In the genomic region with DNA sequence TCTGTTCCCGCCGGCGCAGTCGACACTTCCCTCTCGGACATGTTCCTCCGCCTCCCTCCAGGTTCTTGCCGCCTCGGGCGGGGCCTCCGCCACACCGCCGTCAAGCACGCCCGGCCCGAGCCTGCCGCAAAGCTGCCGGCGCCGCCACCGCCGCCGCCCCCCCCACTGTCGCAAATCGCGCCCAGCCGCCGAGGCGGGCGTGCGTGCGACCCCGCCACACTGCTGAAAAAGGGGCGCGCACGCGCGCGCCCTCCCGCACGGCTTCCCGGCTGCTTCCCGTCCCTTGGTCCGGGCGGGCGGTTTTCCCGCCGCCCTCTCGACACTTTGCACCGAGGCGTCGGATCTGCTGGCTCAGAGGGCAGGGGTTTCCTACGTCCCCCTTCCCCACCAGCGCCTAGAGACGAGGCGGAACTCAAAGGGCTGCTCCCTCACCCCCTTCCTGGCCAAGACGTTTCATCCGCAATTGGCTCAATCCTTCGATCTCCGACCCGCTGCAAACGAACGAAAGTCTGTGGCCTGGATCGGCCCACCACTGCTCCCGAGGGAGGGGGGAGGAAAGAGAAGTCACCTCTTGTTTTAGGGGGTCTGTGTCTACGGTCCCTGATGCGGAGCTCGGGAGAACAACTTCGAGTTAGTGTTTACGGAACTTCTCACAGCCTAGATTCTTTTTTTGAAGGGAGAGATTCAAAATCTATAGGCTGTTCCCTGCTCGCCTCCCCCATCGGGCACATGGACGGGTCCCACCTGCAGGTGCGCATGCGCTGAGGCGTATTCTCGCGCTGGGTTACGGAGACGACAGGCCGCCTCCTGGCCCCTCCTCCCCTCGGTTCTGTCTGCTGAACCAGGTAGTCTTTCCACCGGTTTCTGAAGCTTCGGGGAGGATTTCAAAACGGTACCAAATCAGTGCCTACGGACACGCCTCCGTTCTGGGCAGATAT, we compare ENCODE assay signal across 7 mouse cellular contexts. TPM values are rescaled to one million over a fixed set of nuclear protein-coding genes. Genes with fewer than 3 reads are reported as not detected.
DNase-seq lines count a peak whose midpoint lies in the region; ATAC-seq and TF ChIP-seq lines count a peak whose summit lies in the region.

A gene (minus strand): TSS at position 499 of the 938 bp plus-strand sequence.

- H3K4me3 ChIP-seq in intestine, postnatal 0 days (ENCODE audit: low read depth, low read length), result peak within 1 kb of the TSS; percentile 85
- H3K4me3 ChIP-seq in midbrain, embryonic 12.5 days, result peak within 1 kb of the TSS; percentile 82
- peak within 1 kb of the TSS; percentile 98 for H3K4me3 ChIP-seq in small intestine, adult 2 months (ENCODE audit: low read depth, low read length)

- peak; percentile 93 for ATAC-seq in intestine, postnatal 0 days
- peak; percentile 91 for ATAC-seq in midbrain, embryonic 12.5 days (ENCODE audit: low FRiP score, low read depth)

- peaks cover 9% of the 10 kb centered on the region; the same call in 1 of the 2 replicates for H3K36me3 ChIP-seq in intestine, postnatal 0 days (ENCODE audit: control insufficient read depth, insufficient read depth)
- peaks cover 6% of the 10 kb centered on the region for H3K36me3 ChIP-seq in midbrain, embryonic 12.5 days
- peaks cover 10% of the 10 kb centered on the region for H3K36me3 ChIP-seq in small intestine, adult 2 months (ENCODE audit: control insufficient read depth, insufficient read depth, low read length)

- H3K4me1 ChIP-seq in intestine, postnatal 0 days (replicated peaks; ENCODE audit: control insufficient read depth, insufficient read depth, low read length), result no peaks in the 10 kb centered on the region
- H3K4me1 ChIP-seq in midbrain, embryonic 12.5 days, result peaks cover 12% of the 10 kb centered on the region
- H3K4me1 ChIP-seq in small intestine, adult 2 months (ENCODE audit: control insufficient read depth, insufficient read depth, insufficient read length, low read length), result peaks cover 4% of the 10 kb centered on the region; the same call in 1 of the 2 replicates

- TF ChIP-seq POLR2A in small intestine, adult 2 months (IDR thresholded peaks at IDR 0.05; ENCODE audit: low read depth, low read length), result no peak; the same call in none of the 2 replicates

- H3K9ac ChIP-seq in intestine, postnatal 0 days (ENCODE audit: low read depth, low read length), result peak within 1 kb of the TSS; percentile 96
- peak within 1 kb of the TSS; percentile 86 for H3K9ac ChIP-seq in midbrain, embryonic 12.5 days (replicated peaks)

- peak; percentile 90 for DNase-seq in adrenal gland, adult 8-10 months
- DNase-seq in embryo, embryonic 9.5 days (ENCODE audit: extremely low spot score), result peak; percentile 94
- DNase-seq in gonadal fat pad, adult 2 months (ENCODE audit: low read depth), result no peak
- peak; percentile 96 for DNase-seq in left cerebral cortex, postnatal 4 days

- H3K27ac ChIP-seq in intestine, postnatal 0 days (ENCODE audit: low read depth, low read length), result peak within 1 kb of the TSS; percentile 99
- H3K27ac ChIP-seq in midbrain, embryonic 12.5 days (replicated peaks), result peak within 1 kb of the TSS; percentile 99
- peak within 1 kb of the TSS; percentile 100 for H3K27ac ChIP-seq in small intestine, adult 2 months (ENCODE audit: insufficient read depth, low read depth, low read length)

- under 1% methylated on average over 87 of the region's 87 CpGs for WGBS in intestine, postnatal 0 days
- under 1% methylated on average over 83 of the region's 87 CpGs for WGBS in midbrain, embryonic 12.5 days
- under 1% methylated on average over 86 of the region's 87 CpGs for WGBS in small intestine, adult 2 months

- TF ChIP-seq CTCF in intestine, postnatal 0 days (IDR thresholded peaks at IDR 0.05; ENCODE audit: low read depth), result no peak
- no peak for TF ChIP-seq CTCF in small intestine, adult 2 months (IDR thresholded peaks at IDR 0.05; ENCODE audit: extremely low read depth, insufficient read length, insufficient replicate concordance, low read depth, low read length)

- peak within 1 kb of the TSS; percentile 82 for H3K4me2 ChIP-seq in intestine, postnatal 0 days (replicated peaks; ENCODE audit: low read depth)
- H3K4me2 ChIP-seq in midbrain, embryonic 12.5 days (replicated peaks), result peak within 1 kb of the TSS; percentile 78

- no peaks in the 10 kb centered on the region for H3K9me3 ChIP-seq in intestine, postnatal 0 days (ENCODE audit: control insufficient read depth)
- H3K9me3 ChIP-seq in midbrain, embryonic 12.5 days, result no peaks in the 10 kb centered on the region

- intact Hi-C loops in left cerebral cortex, postnatal 4 days (cut with DNase I), result no loop called here

- H3K27me3 ChIP-seq in intestine, postnatal 0 days (replicated peaks; ENCODE audit: control insufficient read depth, insufficient read depth, low read length), result no peaks in the 10 kb centered on the region
- no peaks in the 10 kb centered on the region for H3K27me3 ChIP-seq in midbrain, embryonic 12.5 days
- H3K27me3 ChIP-seq in small intestine, adult 2 months (ENCODE audit: control insufficient read depth, insufficient read depth, low read length), result no peaks in the 10 kb centered on the region

RNA-seq across cellular contexts. Expression of the gene that starts here (rescaled TPM):
- total RNA-seq in adrenal gland, adult 8-10 months (2022), result 10 to 100 TPM; 44.8 to 61.1 (median 52.2) TPM
- 10.1 and 12.4 TPM in 2 replicates for polyA plus RNA-seq in gonadal fat pad, adult 2 months (2012; rRNA removed)
- polyA plus RNA-seq in intestine, postnatal 0 days (2015; fragmentation: Nextera tagmentation; extraction: Ambion mirVana), result 33.7 and 35.1 TPM in 2 replicates
- total RNA-seq in left cerebral cortex, postnatal 4 days (2021), result 10 to 100 TPM; 32.6 to 34.0 TPM
- polyA plus RNA-seq in midbrain, embryonic 12.5 days (2016; fragmentation: Nextera tagmentation; extraction: Ambion mirVana), result 73.7 and 79.5 TPM in 2 replicates
- 3.1 and 17.0 TPM in 2 replicates for polyA plus RNA-seq in small intestine, adult 2 months (2012; rRNA removed)
